ENCODE assay signal across 8 mouse cellular contexts in the genomic region with DNA sequence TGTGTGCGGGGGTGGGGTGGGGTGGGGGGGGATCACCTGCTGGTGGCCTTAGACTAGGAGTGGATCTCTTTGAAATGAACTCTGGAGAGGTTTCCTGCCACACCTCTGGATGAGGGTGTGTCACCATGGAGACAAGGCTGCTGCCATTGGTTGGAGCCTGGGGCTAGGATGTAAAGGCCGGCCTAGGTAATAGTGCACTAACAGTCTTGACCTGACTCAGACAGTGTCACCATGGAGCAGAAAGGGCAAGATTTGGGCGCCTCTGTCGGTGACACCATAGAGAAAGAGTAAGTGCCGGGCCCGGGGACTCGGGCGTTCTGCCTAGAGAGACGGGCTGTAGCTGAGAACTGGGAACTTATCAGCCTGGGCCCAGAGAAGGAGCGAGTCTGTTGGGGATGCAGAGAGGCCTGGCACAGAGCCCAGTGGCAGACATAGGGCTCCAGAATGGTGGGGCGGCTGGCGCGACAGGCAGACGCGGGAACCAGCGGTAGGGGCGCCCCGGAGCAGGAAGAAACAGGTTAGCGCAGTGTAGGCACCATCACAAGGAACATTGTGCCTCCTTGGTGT. TPM values are rescaled to one million over a fixed set of nuclear protein-coding genes. Genes with fewer than 3 reads are reported as not detected.
A peak's percentile ranks its signal among the peaks of the same experiment; 100 is the strongest.
DNase-seq lines count a peak whose midpoint lies in the region; ATAC-seq and TF ChIP-seq lines count a peak whose summit lies in the region.
"Not testable (repeated sequence)": the region's sequence is repeated elsewhere in the genome, so short reads cannot be mapped to it uniquely, and the experiment has no call there.

A gene (plus strand): TSS at position 51 of the 567 bp plus-strand sequence.

- not testable (repeated sequence) for H3K27ac ChIP-seq in embryonic facial prominence, embryonic 10.5 days (replicated peaks); olfactory bulb, adult 2 months (ENCODE audit: insufficient read depth, low read depth, low read length); thymus, adult 2 months (ENCODE audit: control insufficient read depth, insufficient read depth, low read length)
- H3K27ac ChIP-seq in left cerebral cortex, adult 2 months: peak within 1 kb of the TSS; percentile 4; the same call in 1 of the 2 replicates

- not testable (repeated sequence) for TF ChIP-seq CTCF in left cerebral cortex, adult 2 months (IDR thresholded peaks at IDR 0.05); olfactory bulb, adult 2 months (IDR thresholded peaks at IDR 0.05; ENCODE audit: insufficient read depth, low read depth, low read length); thymus, adult 2 months (IDR thresholded peaks at IDR 0.05; ENCODE audit: borderline replicate concordance, control insufficient read depth, extremely low read depth, insufficient read depth, low read length, poor library complexity)

- WGBS in embryonic facial prominence, embryonic 10.5 days: 5% methylated on average over 19 of the region's 19 CpGs
- 5% methylated on average over 19 of the region's 19 CpGs for WGBS in olfactory bulb, adult 2 months
- 25% methylated on average over 19 of the region's 19 CpGs for WGBS in thymus, adult 2 months

- DNase-seq in embryonic facial prominence, embryonic 10.5 days (ENCODE audit: low spot score): peak; percentile 35
- DNase-seq in left cerebral cortex, adult 2 months (ENCODE audit: extremely low spot score in 1 of 2, low spot score in 2 of 2): peak; percentile 47 to 59
- DNase-seq in lung, postnatal 14 days: peak; percentile 61
- DNase-seq in thymus, adult 2 months: peak; percentile 67

- peaks cover 16% of the 10 kb centered on the region for H3K36me3 ChIP-seq in embryonic facial prominence, embryonic 10.5 days (replicated peaks)
- not testable (repeated sequence) for H3K36me3 ChIP-seq in thymus, adult 2 months (ENCODE audit: control insufficient read depth, insufficient read depth, low read length)

- intact Hi-C loops in left cerebral cortex, adult 2 months (cut with DNase I): not testable (repeated sequence)

- peak; percentile 89 for ATAC-seq in activated CD4-positive, CD25-positive, alpha-beta regulatory T cell, adult 4 months
- ATAC-seq in granulocyte monocyte progenitor cell, adult 5-6 weeks (replicated peaks; ENCODE audit: poor library complexity, severe bottlenecking): peak; percentile 65
- peak; percentile 89 for ATAC-seq in inflammation-experienced regulatory T-cells, adult 6 months

- not testable (repeated sequence) for H3K9me3 ChIP-seq in embryonic facial prominence, embryonic 10.5 days

- peak within 1 kb of the TSS; percentile 37 for H3K4me3 ChIP-seq in embryonic facial prominence, embryonic 10.5 days
- peak within 1 kb of the TSS; percentile 30; the same call in 1 of the 2 replicates for H3K4me3 ChIP-seq in left cerebral cortex, adult 2 months
- H3K4me3 ChIP-seq in olfactory bulb, adult 2 months (ENCODE audit: insufficient read depth, low read depth, low read length): peak within 1 kb of the TSS; percentile 17
- peak within 1 kb of the TSS; percentile 26 for H3K4me3 ChIP-seq in thymus, adult 2 months (ENCODE audit: control insufficient read depth, insufficient read depth, low read length)

- not testable (repeated sequence) for TF ChIP-seq POLR2A in olfactory bulb, adult 2 months (IDR thresholded peaks at IDR 0.05; ENCODE audit: insufficient read depth, low read depth, low read length); thymus, adult 2 months (IDR thresholded peaks at IDR 0.05; ENCODE audit: control insufficient read depth, extremely low read depth, insufficient read depth, low read length, poor library complexity)

- H3K27me3 ChIP-seq in embryonic facial prominence, embryonic 10.5 days (replicated peaks; ENCODE audit: low read depth, poor library complexity, severe bottlenecking); thymus, adult 2 months (ENCODE audit: control insufficient read depth, insufficient read depth, low read length): not testable (repeated sequence)

- not testable (repeated sequence) for H3K4me1 ChIP-seq in embryonic facial prominence, embryonic 10.5 days; olfactory bulb, adult 2 months (ENCODE audit: control insufficient read depth, insufficient read depth, low read length); thymus, adult 2 months (replicated peaks; ENCODE audit: control insufficient read depth, insufficient read depth, low read length)

RNA-seq across cellular contexts. Expression of the gene that starts here (rescaled TPM):
- under 1 TPM; 0.60 to 0.85 TPM for polyA plus RNA-seq in activated CD4-positive, CD25-positive, alpha-beta regulatory T cell, adult 4 months (2017; shearing (Covaris generic))
- 0.39 and 0.84 TPM in 2 replicates for polyA plus RNA-seq in embryonic facial prominence, embryonic 10.5 days (2016; fragmentation: Nextera tagmentation; extraction: Ambion mirVana)
- total RNA-seq in granulocyte monocyte progenitor cell, adult 5-6 weeks (2014; fragmentation: Nextera tagmentation): 5.4 and 16.2 TPM in 2 replicates
- 4.3 and 5.3 TPM in 2 replicates for total RNA-seq in granulocyte monocyte progenitor cell, adult 5-6 weeks (2017)
- 1 to 10 TPM in 2 of 3 experiments, under 1 TPM in 1; 0.92 to 2.8 (median 1.5) TPM for polyA plus RNA-seq in inflammation-experienced regulatory T-cells, adult 6 months (2017; shearing (Covaris generic))
- total RNA-seq in left cerebral cortex, adult 2 months (2021): under 1 TPM; 0.81 to 0.84 TPM
- not detected in 2 replicates for polyA plus RNA-seq in olfactory bulb, adult 2 months (2012; ENCODE audit: insufficient read depth, insufficient read length, low replicate concordance, missing spikeins)
- 0.71 and 0.93 TPM in 2 replicates for polyA plus RNA-seq in thymus, adult 2 months (2012; rRNA removed)

Comparison
In these comparisons a context has a peak if more than half of its experiments do, and no peak if none do; other contexts are left out.
1. Peak in ATAC-seq in activated CD4-positive, CD25-positive, alpha-beta regulatory T cell, adult 4 months; RNA of the gene not detected or under 1 TPM.
2. Peak in DNase-seq and H3K4me3 ChIP-seq in embryonic facial prominence, embryonic 10.5 days; RNA of the gene not detected or under 1 TPM.
3. Peak in DNase-seq, H3K4me3 ChIP-seq and H3K27ac ChIP-seq in left cerebral cortex, adult 2 months; RNA of the gene not detected or under 1 TPM.
4. Peak in DNase-seq and H3K4me3 ChIP-seq in thymus, adult 2 months; RNA of the gene not detected or under 1 TPM.